Mouse (Mus musculus): ENCODE results near the gene Lrrc1. TPM values are rescaled to one million over a fixed set of nuclear protein-coding genes. Genes with fewer than 3 reads are reported as not detected.

Lrrc1 gene
- polyA plus RNA-seq, 1 experiment from 2014 or later = 14.9 TPM

- no peak overlapping the region for H3K9ac ChIP-seq (ENCODE audit: low read length)
- peaks cover 7% of the 10 kb centered on the region for H3K4me1 ChIP-seq (replicated peaks; ENCODE audit: control insufficient read depth, insufficient read depth)
- no peak overlapping the region for H3K4me2 ChIP-seq (replicated peaks; ENCODE audit: low read depth)
- peak overlapping the region; percentile 53 for H3K27ac ChIP-seq (replicated peaks)
- no peaks in the 10 kb centered on the region for H3K9me3 ChIP-seq (ENCODE audit: control insufficient read depth, low read length)
- no peaks in the 10 kb centered on the region; the same call in 1 of the 2 replicates for H3K36me3 ChIP-seq (ENCODE audit: control insufficient read depth, insufficient read depth, low read length)
- H3K27me3 ChIP-seq (ENCODE audit: control insufficient read depth, insufficient read depth, low read length) = no peaks in the 10 kb centered on the region
- DNase-seq (ENCODE audit: low spot score) (no peak), ATAC-seq (ENCODE audit: low FRiP score, low TSS enrichment) (no peak)
- WGBS = 50% methylated on average over 14 of the region's 14 CpGs
- TF ChIP-seq CTCF (IDR thresholded peaks at IDR 0.05; ENCODE audit: low read depth) (no peak), EP300 (optimal IDR thresholded peaks at IDR 0.05) (no peak)
- no peak overlapping the region for H3K4me3 ChIP-seq (ENCODE audit: low read depth, low read length)
Measured at GRCm38 (mm10) chr9:77426110-77426509, 118.6 kb downstream of the Lrrc1 start.

DNA sequence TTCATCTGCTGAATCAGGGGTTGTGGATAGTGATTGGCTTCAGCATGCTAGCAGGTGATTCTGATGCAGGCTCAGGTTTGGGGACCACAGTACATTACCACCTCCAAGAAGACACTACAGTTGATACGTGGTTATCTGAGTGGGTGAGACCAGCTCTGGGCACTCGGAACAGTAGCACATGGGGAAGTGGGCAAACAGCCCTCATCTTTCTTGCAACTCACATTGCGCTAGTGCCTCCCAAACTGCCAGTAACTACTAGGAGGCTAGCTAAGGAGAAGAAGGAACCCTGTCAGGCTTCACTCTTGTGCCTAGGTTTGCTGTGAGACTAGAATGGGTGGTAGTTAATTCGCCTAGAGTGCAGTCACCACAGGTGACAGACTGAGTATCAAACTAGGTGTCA, 119.1 kb downstream of the Lrrc1 start:
- no peak overlapping the region for H3K4me2 ChIP-seq (replicated peaks; ENCODE audit: low read depth)
- H3K4me1 ChIP-seq (replicated peaks; ENCODE audit: control insufficient read depth, insufficient read depth) = peaks cover 7% of the 10 kb centered on the region
- WGBS = 71% methylated on average over 4 of the region's 4 CpGs
- H3K4me3 ChIP-seq (ENCODE audit: low read depth, low read length) = no peak overlapping the region
- H3K9me3 ChIP-seq (ENCODE audit: control insufficient read depth, low read length) = no peaks in the 10 kb centered on the region
- TF ChIP-seq CTCF (IDR thresholded peaks at IDR 0.05; ENCODE audit: low read depth) (no peak), EP300 (optimal IDR thresholded peaks at IDR 0.05) (no peak)
- no peak overlapping the region for H3K9ac ChIP-seq (ENCODE audit: low read length)
- DNase-seq (ENCODE audit: low spot score) = no peak
- peak overlapping the region; percentile 53 for H3K27ac ChIP-seq (replicated peaks)
- no peak for ATAC-seq (ENCODE audit: low FRiP score, low TSS enrichment)
- no peaks in the 10 kb centered on the region; the same call in 1 of the 2 replicates for H3K36me3 ChIP-seq (ENCODE audit: control insufficient read depth, insufficient read depth, low read length)
- no peaks in the 10 kb centered on the region for H3K27me3 ChIP-seq (ENCODE audit: control insufficient read depth, insufficient read depth, low read length)

DNA sequence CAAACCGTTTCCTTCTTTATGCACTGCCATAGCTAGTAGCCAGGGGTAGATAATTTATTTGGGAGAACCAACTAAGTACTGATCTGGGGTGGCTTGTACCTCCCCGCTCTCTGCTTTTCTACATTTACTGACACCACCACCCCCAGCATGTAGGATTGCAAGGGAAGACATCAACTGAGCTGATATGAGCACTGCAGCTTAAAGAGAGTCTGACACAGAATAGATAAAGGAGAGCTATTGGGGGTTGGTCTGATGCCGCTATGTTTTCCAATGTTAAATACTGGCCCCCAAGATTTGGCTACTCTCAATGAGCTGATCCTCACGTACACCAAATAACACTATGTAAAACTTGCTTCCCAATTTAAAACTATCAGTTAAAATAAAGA, 124.5 kb downstream of the Lrrc1 start:
- 86% methylated on average over 4 of the region's 4 CpGs for WGBS
- ATAC-seq (ENCODE audit: low FRiP score, low TSS enrichment) (no peak), DNase-seq (ENCODE audit: low spot score) (no peak)
- Histone ChIP-seq H3K27me3 (ENCODE audit: control insufficient read depth, insufficient read depth, low read length) (no peaks in the 10 kb centered on the region), H3K27ac (replicated peaks) (no peak overlapping the region; the same call in 1 of the 2 replicates), H3K4me3 (ENCODE audit: low read depth, low read length) (no peak overlapping the region), H3K36me3 (ENCODE audit: control insufficient read depth, insufficient read depth, low read length) (no peaks in the 10 kb centered on the region), H3K4me2 (replicated peaks; ENCODE audit: low read depth) (no peak overlapping the region), H3K4me1 (replicated peaks; ENCODE audit: control insufficient read depth, insufficient read depth) (no peaks in the 10 kb centered on the region), H3K9me3 (ENCODE audit: control insufficient read depth, low read length) (no peaks in the 10 kb centered on the region), H3K9ac (ENCODE audit: low read length) (no peak overlapping the region)
- TF ChIP-seq CTCF (IDR thresholded peaks at IDR 0.05; ENCODE audit: low read depth) (no peak), EP300 (optimal IDR thresholded peaks at IDR 0.05) (no peak)

- DNase-seq (ENCODE audit: low spot score) = no peak
- Histone ChIP-seq H3K27me3 (ENCODE audit: control insufficient read depth, insufficient read depth, low read length) (no peaks in the 10 kb centered on the region), H3K9me3 (ENCODE audit: control insufficient read depth, low read length) (no peaks in the 10 kb centered on the region), H3K4me2 (replicated peaks; ENCODE audit: low read depth) (no peak overlapping the region), H3K27ac (replicated peaks) (peak overlapping the region; percentile 45; the same call in 1 of the 2 replicates), H3K4me3 (ENCODE audit: low read depth, low read length) (no peak overlapping the region), H3K9ac (ENCODE audit: low read length) (no peak overlapping the region), H3K36me3 (ENCODE audit: control insufficient read depth, insufficient read depth, low read length) (no peaks in the 10 kb centered on the region), H3K4me1 (replicated peaks; ENCODE audit: control insufficient read depth, insufficient read depth) (no peaks in the 10 kb centered on the region)
- ATAC-seq (ENCODE audit: low FRiP score, low TSS enrichment) = no peak
- TF ChIP-seq EP300 (optimal IDR thresholded peaks at IDR 0.05) (no peak), CTCF (IDR thresholded peaks at IDR 0.05; ENCODE audit: low read depth) (no peak)
- WGBS = 78% methylated on average over 9 of the region's 9 CpGs
Measured at GRCm38 (mm10) chr9:77419501-77420199, 125.0 kb downstream of the Lrrc1 start.

GRCm38 (mm10) chr9:77418800-77419199, 125.9 kb downstream of the Lrrc1 start:
- no peak overlapping the region for H3K4me2 ChIP-seq (replicated peaks; ENCODE audit: low read depth)
- H3K4me1 ChIP-seq (replicated peaks; ENCODE audit: control insufficient read depth, insufficient read depth) = no peaks in the 10 kb centered on the region
- H3K27me3 ChIP-seq (ENCODE audit: control insufficient read depth, insufficient read depth, low read length) = no peaks in the 10 kb centered on the region
- H3K4me3 ChIP-seq (ENCODE audit: low read depth, low read length) = no peak overlapping the region
- no peak for DNase-seq (ENCODE audit: low spot score)
- no peak overlapping the region for H3K27ac ChIP-seq (replicated peaks)
- no peak overlapping the region for H3K9ac ChIP-seq (ENCODE audit: low read length)
- WGBS = 86% methylated on average over 2 of the region's 2 CpGs
- no peak for TF ChIP-seq EP300 (optimal IDR thresholded peaks at IDR 0.05)
- TF ChIP-seq CTCF (IDR thresholded peaks at IDR 0.05; ENCODE audit: low read depth) = no peak
- 0 out of 2 replicates have a peak, but pooled peaks have one; percentile 18 for ATAC-seq (ENCODE audit: low FRiP score, low TSS enrichment)
- H3K36me3 ChIP-seq (ENCODE audit: control insufficient read depth, insufficient read depth, low read length) = no peaks in the 10 kb centered on the region
- H3K9me3 ChIP-seq (ENCODE audit: control insufficient read depth, low read length) = no peaks in the 10 kb centered on the region

DNA sequence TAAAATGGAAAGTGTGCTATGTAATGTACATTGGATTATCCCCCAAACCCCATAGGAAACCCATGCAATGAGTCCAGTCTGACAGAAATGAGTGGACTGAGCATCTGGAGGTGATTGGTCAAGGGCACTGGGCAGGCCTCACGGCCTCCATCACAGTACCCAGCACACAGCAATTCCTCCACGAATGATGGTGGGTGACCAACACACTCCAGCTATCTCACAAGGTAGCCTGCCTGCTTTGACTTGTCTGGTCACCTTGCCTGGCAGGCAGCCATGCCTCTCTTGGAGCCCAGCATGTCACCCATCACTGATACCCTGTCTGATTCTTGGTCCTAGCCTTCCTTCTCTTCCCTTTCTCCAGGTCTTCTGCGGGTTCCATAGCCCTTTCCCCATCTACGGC, 128.2 kb downstream of the Lrrc1 start:
- Histone ChIP-seq H3K36me3 (ENCODE audit: control insufficient read depth, insufficient read depth, low read length) (no peaks in the 10 kb centered on the region), H3K27ac (replicated peaks) (no peak overlapping the region), H3K9ac (ENCODE audit: low read length) (no peak overlapping the region), H3K4me1 (replicated peaks; ENCODE audit: control insufficient read depth, insufficient read depth) (no peaks in the 10 kb centered on the region), H3K9me3 (ENCODE audit: control insufficient read depth, low read length) (no peaks in the 10 kb centered on the region), H3K27me3 (ENCODE audit: control insufficient read depth, insufficient read depth, low read length) (no peaks in the 10 kb centered on the region), H3K4me2 (replicated peaks; ENCODE audit: low read depth) (no peak overlapping the region), H3K4me3 (ENCODE audit: low read depth, low read length) (no peak overlapping the region)
- WGBS = 86% methylated on average over 4 of the region's 4 CpGs
- TF ChIP-seq CTCF (IDR thresholded peaks at IDR 0.05; ENCODE audit: low read depth) = no peak
- no peak for TF ChIP-seq EP300 (optimal IDR thresholded peaks at IDR 0.05)
- no peak for DNase-seq (ENCODE audit: low spot score)
- ATAC-seq (ENCODE audit: low FRiP score, low TSS enrichment) = no peak

Data from stomach, postnatal 0 days (tissue).